ENCODE assay signal across 12 mouse cellular contexts in genomic region chr10:111715172-111715571, GRCm38 (mm10).
"Had no signal": no experiment of that assay in that cellular context is flagged by ENCODE, and none has a peak within 500 bp of the region (broad histone marks: within the 10 kb centered on the region; RNA-seq: fewer than 3 reads in every experiment).

No protein-coding gene starts in this region.

- H3K4me1 ChIP-seq: limb, embryonic 13.5 days; midbrain, embryonic 12.5 days had no signal

- ATAC-seq: inflammation-experienced regulatory T-cells, adult 6 months had no signal

- H3K27ac ChIP-seq: layer of hippocampus, adult 2 months; limb, embryonic 13.5 days; liver, embryonic 14.5 days; midbrain, embryonic 12.5 days had no signal

- H3K9ac ChIP-seq: limb, embryonic 13.5 days; liver, embryonic 14.5 days; midbrain, embryonic 12.5 days had no signal

- H3K4me2 ChIP-seq: limb, embryonic 13.5 days; midbrain, embryonic 12.5 days had no signal

- H3K36me3 ChIP-seq: limb, embryonic 13.5 days; midbrain, embryonic 12.5 days had no signal

- H3K9me3 ChIP-seq: midbrain, embryonic 12.5 days had no signal

- DNase-seq: kidney, adult 8-10 months; kidney, postnatal 36 days; left cerebral cortex, postnatal 4 days; lung, adult 18-20 months; lung, postnatal 10 days; right cerebral cortex, postnatal 25 days; thymus, postnatal 4 days had no signal

- H3K4me3 ChIP-seq: layer of hippocampus, adult 2 months; limb, embryonic 13.5 days; midbrain, embryonic 12.5 days had no signal

- H3K27me3 ChIP-seq: limb, embryonic 13.5 days; midbrain, embryonic 12.5 days had no signal
